Mouse (Mus musculus) fibroblast of lung, adult 2 months (primary cell): ENCODE results near the gene Slc7a4.
"Not testable (repeated sequence)": the region's sequence is repeated elsewhere in the genome, so short reads cannot be mapped to it uniquely, and the experiment has no call there.

Experiments used
- DNase-seq: peaks from one replicate; pipeline ENCODE4 v3.0.0-alpha.2; 2011; ENCODE audit warnings: low read depth

The Slc7a4 gene

GRCm38 (mm10) chr16:17583064-17583463, at the start of gene Slc7a4:
Slc7a4 (minus strand) TSS chr16:17583214.
- no peak for DNase-seq

GRCm38 (mm10) chr16:17632580-17632979, 49.6 kb upstream of the Slc7a4 start:
- DNase-seq: no peak

- DNase-seq: no peak
These were observed 43.2 kb upstream of the Slc7a4 start for GRCm38 (mm10) chr16:17626269-17626555.

GRCm38 (mm10) chr16:17625488-17626268, 42.7 kb upstream of the Slc7a4 start:
- no peak for DNase-seq

- DNase-seq: no peak
These were observed 38.9 kb upstream of the Slc7a4 start for GRCm38 (mm10) chr16:17621936-17622335.

- peak; percentile 45 for DNase-seq
These were observed 36.4 kb upstream of the Slc7a4 start, which contains the start of gene Smpd4 for GRCm38 (mm10) chr16:17619198-17620105. Smpd4 (plus strand) TSS chr16:17619354.

- no peak for DNase-seq
These were observed 35.0 kb upstream of the Slc7a4 start for GRCm38 (mm10) chr16:17617922-17618565.

GRCm38 (mm10) chr16:17616212-17616611, 33.2 kb upstream of the Slc7a4 start:
- DNase-seq: no peak

GRCm38 (mm10) chr16:17614740-17615139, 31.7 kb upstream of the Slc7a4 start:
- not testable (repeated sequence) for DNase-seq

- no peak for DNase-seq
These were observed 28.4 kb upstream of the Slc7a4 start for GRCm38 (mm10) chr16:17611383-17611782.

- DNase-seq: no peak
These were observed 22.7 kb upstream of the Slc7a4 start for GRCm38 (mm10) chr16:17605684-17606083.

GRCm38 (mm10) chr16:17604941-17605340, 21.9 kb upstream of the Slc7a4 start:
- DNase-seq: no peak

- DNase-seq: no peak
These were observed 18.0 kb upstream of the Slc7a4 start for GRCm38 (mm10) chr16:17600944-17601562.

GRCm38 (mm10) chr16:17590731-17591130, 7.7 kb upstream of the Slc7a4 start:
- DNase-seq: no peak

- DNase-seq: no peak
These were observed 1.5 kb upstream of the Slc7a4 start for GRCm38 (mm10) chr16:17584555-17584954.

- DNase-seq: no peak
These were observed 6.2 kb downstream of the Slc7a4 start for GRCm38 (mm10) chr16:17576825-17577215.

GRCm38 (mm10) chr16:17575870-17576824, 6.9 kb downstream of the Slc7a4 start:
- no peak for DNase-seq

- no peak for DNase-seq
These were observed 16.8 kb downstream of the Slc7a4 start for GRCm38 (mm10) chr16:17566186-17566585.

- no peak for DNase-seq
These were observed 18.2 kb downstream of the Slc7a4 start for GRCm38 (mm10) chr16:17564771-17565170.

GRCm38 (mm10) chr16:17564221-17564620, 18.8 kb downstream of the Slc7a4 start:
- no peak for DNase-seq

GRCm38 (mm10) chr16:17563580-17563979, 19.4 kb downstream of the Slc7a4 start:
- DNase-seq: no peak
